23 mouse cellular contexts compared by ENCODE assay signal in genomic region chr9:46158273-46158813, GRCm38 (mm10).
A peak's percentile ranks its signal among the peaks of the same experiment; 100 is the strongest.
DNase-seq lines count a peak whose midpoint lies in the region; ATAC-seq lines count a peak whose summit lies in the region.
"Had no signal": no experiment of that assay in that cellular context is flagged by ENCODE, and none has a peak within 500 bp of the region (broad histone marks: within the 10 kb centered on the region; RNA-seq: fewer than 3 reads in every experiment).

No protein-coding gene starts in this region.

- peak; percentile 48 for DNase-seq in kidney, postnatal 10 days
- peak; percentile 12 for DNase-seq in Muller cell, postnatal 12 days (ENCODE audit: inconsistent ontology term)
- peak; percentile 54 to 74 for DNase-seq in kidney, postnatal 36 days
- peak; percentile 65 for DNase-seq in lung, postnatal 10 days
- no peak for DNase-seq in frontal cortex, postnatal 10 days (ENCODE audit: low spot score in 2 of 2)
- DNase-seq: adrenal gland, postnatal 36 days; B cell, adult 2 months; cerebellum, adult 8-10 months; forebrain, postnatal 0 days; gastrocnemius, adult 2 months; heart, adult 18-20 months; spleen, adult 18-20 months; thymus, postnatal 14 days had no signal

- H3K4me2 ChIP-seq in kidney, embryonic 16.5 days (replicated peaks; ENCODE audit: low read depth, low read length): no peak overlapping the region
- no peak overlapping the region for H3K4me2 ChIP-seq in midbrain, embryonic 15.5 days
- no peak overlapping the region for H3K4me2 ChIP-seq in hindbrain, embryonic 16.5 days (ENCODE audit: low read length)
- H3K4me2 ChIP-seq: embryonic facial prominence, embryonic 12.5 days; heart, embryonic 15.5 days; limb, embryonic 13.5 days; stomach, embryonic 15.5 days had no signal

- H3K36me3 ChIP-seq in kidney, embryonic 16.5 days (ENCODE audit: insufficient read depth, low read length): no peaks in the 10 kb centered on the region; the same call in 1 of the 2 replicates
- no peaks in the 10 kb centered on the region for H3K36me3 ChIP-seq in midbrain, embryonic 15.5 days (replicated peaks)
- H3K36me3 ChIP-seq in hindbrain, embryonic 16.5 days (ENCODE audit: control insufficient read depth, insufficient read depth, low read length): no peaks in the 10 kb centered on the region
- H3K36me3 ChIP-seq: embryonic facial prominence, embryonic 12.5 days; stomach, embryonic 15.5 days had no signal

- 77% methylated on average over 4 of the region's 4 CpGs for WGBS in kidney, embryonic 16.5 days
- WGBS in midbrain, embryonic 15.5 days: 83% methylated on average over 4 of the region's 4 CpGs
- 65% methylated on average over 4 of the region's 4 CpGs for WGBS in hindbrain, embryonic 16.5 days

- no peak overlapping the region for H3K4me3 ChIP-seq in kidney, embryonic 16.5 days (ENCODE audit: low read length)
- H3K4me3 ChIP-seq in midbrain, embryonic 15.5 days: no peak overlapping the region
- H3K4me3 ChIP-seq in hindbrain, embryonic 16.5 days (ENCODE audit: low read length): no peak overlapping the region
- H3K4me3 ChIP-seq: embryonic facial prominence, embryonic 12.5 days; gastrocnemius, adult 2 months; heart, embryonic 15.5 days; hindbrain, embryonic 10.5 days; limb, embryonic 13.5 days; megakaryocyte, embryonic 14.5 days; stomach, embryonic 15.5 days had no signal

- H3K27ac ChIP-seq in kidney, embryonic 16.5 days (ENCODE audit: low read length): no peak overlapping the region
- H3K27ac ChIP-seq in midbrain, embryonic 15.5 days: no peak overlapping the region
- H3K27ac ChIP-seq in hindbrain, embryonic 16.5 days (ENCODE audit: low read depth, low read length): no peak overlapping the region
- H3K27ac ChIP-seq: embryonic facial prominence, embryonic 12.5 days; gastrocnemius, adult 2 months; heart, embryonic 15.5 days; hindbrain, embryonic 10.5 days; limb, embryonic 13.5 days; stomach, embryonic 15.5 days had no signal

- peaks cover 19% of the 10 kb centered on the region for H3K4me1 ChIP-seq in kidney, embryonic 16.5 days (ENCODE audit: insufficient read depth, low read length)
- H3K4me1 ChIP-seq in midbrain, embryonic 15.5 days: peaks cover 2% of the 10 kb centered on the region; the same call in 1 of the 2 replicates
- H3K4me1 ChIP-seq in hindbrain, embryonic 16.5 days (ENCODE audit: control insufficient read depth, insufficient read depth, low read depth, low read length): no peaks in the 10 kb centered on the region
- H3K4me1 ChIP-seq: embryonic facial prominence, embryonic 12.5 days had no signal

- no peaks in the 10 kb centered on the region for H3K9me3 ChIP-seq in kidney, embryonic 16.5 days (ENCODE audit: low read length)
- no peaks in the 10 kb centered on the region for H3K9me3 ChIP-seq in midbrain, embryonic 15.5 days
- no peaks in the 10 kb centered on the region for H3K9me3 ChIP-seq in hindbrain, embryonic 16.5 days (ENCODE audit: control insufficient read depth, low read length)
- H3K9me3 ChIP-seq: embryonic facial prominence, embryonic 12.5 days; heart, embryonic 15.5 days; hindbrain, embryonic 10.5 days; limb, embryonic 13.5 days; megakaryocyte, embryonic 14.5 days; stomach, embryonic 15.5 days had no signal

- H3K27me3 ChIP-seq in kidney, embryonic 16.5 days (ENCODE audit: insufficient read depth, low read length): no peaks in the 10 kb centered on the region
- H3K27me3 ChIP-seq in midbrain, embryonic 15.5 days (replicated peaks): no peaks in the 10 kb centered on the region
- no peaks in the 10 kb centered on the region for H3K27me3 ChIP-seq in hindbrain, embryonic 16.5 days (replicated peaks; ENCODE audit: control insufficient read depth, insufficient read depth, low read length)
- H3K27me3 ChIP-seq: embryonic facial prominence, embryonic 12.5 days; heart, embryonic 15.5 days; limb, embryonic 13.5 days; megakaryocyte, embryonic 14.5 days; stomach, embryonic 15.5 days had no signal

- H3K9ac ChIP-seq in kidney, embryonic 16.5 days (replicated peaks; ENCODE audit: low read length): no peak overlapping the region
- no peak overlapping the region for H3K9ac ChIP-seq in midbrain, embryonic 15.5 days
- H3K9ac ChIP-seq in hindbrain, embryonic 16.5 days (ENCODE audit: low read depth, low read length): no peak overlapping the region
- H3K9ac ChIP-seq: embryonic facial prominence, embryonic 12.5 days; forebrain, postnatal 0 days; heart, embryonic 15.5 days; limb, embryonic 13.5 days; stomach, embryonic 15.5 days had no signal

- ATAC-seq in kidney, embryonic 16.5 days (ENCODE audit: low FRiP score, low TSS enrichment): no peak
- no peak for ATAC-seq in midbrain, embryonic 15.5 days (replicated peaks)
- ATAC-seq in hindbrain, embryonic 16.5 days: no peak
- ATAC-seq: forebrain, postnatal 0 days; intestine, embryonic 16.5 days had no signal

Comparison
In these comparisons a context has a peak if more than half of its experiments do, and no peak if none do; other contexts are left out.
1. DNase-seq: peak in kidney, postnatal 10 days (single experiment), Muller cell, postnatal 12 days (single experiment), kidney, postnatal 36 days (2 of 2) and lung, postnatal 10 days (single experiment); none in frontal cortex, postnatal 10 days (0 of 2).